Mouse (Mus musculus): ENCODE results near the gene Kctd4. TPM values are rescaled to one million over a fixed set of nuclear protein-coding genes. Genes with fewer than 3 reads are reported as not detected.

The Kctd4 gene
- polyA plus RNA-seq, 1 experiment from 2014 or later = 9.6 TPM

DNA sequence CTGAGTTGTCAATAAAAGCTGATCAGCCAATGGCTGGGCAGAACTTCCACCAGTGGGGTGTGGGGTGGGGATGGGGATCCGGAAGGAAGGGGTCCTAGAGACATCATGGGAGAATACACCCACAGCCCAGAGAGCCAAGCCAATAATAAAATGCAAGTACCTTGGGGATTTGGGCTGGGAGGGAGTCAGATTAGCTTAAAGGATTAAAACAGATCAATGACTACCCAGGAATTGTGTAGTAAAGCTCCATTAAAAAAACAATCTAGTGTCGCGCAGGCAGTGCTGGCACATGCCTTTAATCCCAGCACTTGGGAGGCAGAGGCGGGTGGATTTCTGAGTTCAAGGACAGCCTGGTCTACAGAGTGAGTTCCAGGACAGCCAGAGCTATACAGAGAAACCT lies 50.2 kb downstream of the Kctd4 start:
- Histone ChIP-seq H3K27me3 (replicated peaks; ENCODE audit: control insufficient read depth, insufficient read depth, low read length) (no peaks in the 10 kb centered on the region), H3K9me3 (ENCODE audit: control insufficient read depth, low read length) (no peaks in the 10 kb centered on the region), H3K27ac (ENCODE audit: low read length) (no peak overlapping the region), H3K4me1 (replicated peaks; ENCODE audit: control insufficient read depth, insufficient read depth, low read length) (peaks cover 12% of the 10 kb centered on the region), H3K9ac (replicated peaks; ENCODE audit: low read depth, low read length) (no peak overlapping the region), H3K36me3 (ENCODE audit: control insufficient read depth, insufficient read depth) (peaks cover 3% of the 10 kb centered on the region; the same call in 1 of the 2 replicates), H3K4me2 (ENCODE audit: low read length) (no peak overlapping the region), H3K4me3 (replicated peaks; ENCODE audit: low read length) (no peak overlapping the region)
- WGBS = 88% methylated on average over 4 of the region's 4 CpGs
- ATAC-seq = no peak

DNA sequence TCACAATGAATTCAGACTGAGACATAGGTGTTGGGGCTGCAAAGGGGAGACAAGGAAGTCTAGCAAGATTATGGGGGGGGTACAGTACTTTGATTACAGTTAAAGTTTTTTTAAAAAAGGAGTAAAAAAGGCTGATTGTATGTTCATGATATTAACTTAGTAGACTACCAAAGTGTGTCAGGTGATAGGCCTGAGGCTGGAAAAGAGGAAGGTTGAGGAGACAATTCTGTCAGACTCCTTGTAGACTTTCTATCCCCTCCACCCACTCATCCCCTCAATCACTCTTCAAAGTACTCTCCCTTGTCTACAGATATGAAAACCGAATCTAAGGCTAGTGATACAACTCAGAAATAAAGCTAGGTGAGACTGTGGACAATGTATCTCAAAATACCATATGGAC lies 53.4 kb downstream of the Kctd4 start:
- Histone ChIP-seq H3K9me3 (ENCODE audit: control insufficient read depth, low read length) (no peaks in the 10 kb centered on the region), H3K27me3 (replicated peaks; ENCODE audit: control insufficient read depth, insufficient read depth, low read length) (no peaks in the 10 kb centered on the region), H3K36me3 (ENCODE audit: control insufficient read depth, insufficient read depth) (peaks cover 3% of the 10 kb centered on the region; the same call in 1 of the 2 replicates), H3K4me3 (replicated peaks; ENCODE audit: low read length) (no peak overlapping the region), H3K4me2 (ENCODE audit: low read length) (no peak overlapping the region), H3K27ac (ENCODE audit: low read length) (no peak overlapping the region), H3K4me1 (replicated peaks; ENCODE audit: control insufficient read depth, insufficient read depth, low read length) (peaks cover 18% of the 10 kb centered on the region), H3K9ac (replicated peaks; ENCODE audit: low read depth, low read length) (no peak overlapping the region)
- 92% methylated on average over 1 of the region's 1 CpGs for WGBS
- no peak for ATAC-seq

GRCm38 (mm10) chr14:76009185-76009584 lies 54.4 kb downstream of the Kctd4 start:
- no peak for ATAC-seq
- Histone ChIP-seq H3K36me3 (ENCODE audit: control insufficient read depth, insufficient read depth) (peaks cover 3% of the 10 kb centered on the region; the same call in 1 of the 2 replicates), H3K27me3 (replicated peaks; ENCODE audit: control insufficient read depth, insufficient read depth, low read length) (no peaks in the 10 kb centered on the region), H3K4me1 (replicated peaks; ENCODE audit: control insufficient read depth, insufficient read depth, low read length) (peaks cover 18% of the 10 kb centered on the region), H3K9me3 (ENCODE audit: control insufficient read depth, low read length) (no peaks in the 10 kb centered on the region), H3K4me3 (replicated peaks; ENCODE audit: low read length) (no peak overlapping the region; the same call in 1 of the 2 replicates), H3K9ac (replicated peaks; ENCODE audit: low read depth, low read length) (no peak overlapping the region), H3K4me2 (ENCODE audit: low read length) (peak overlapping the region; percentile 76), H3K27ac (ENCODE audit: low read length) (no peak overlapping the region)
- 66% methylated on average over 5 of the region's 5 CpGs for WGBS

- WGBS = under 1% methylated on average over 67 of the region's 67 CpGs
- Histone ChIP-seq H3K27me3 (replicated peaks; ENCODE audit: control insufficient read depth, insufficient read depth, low read length) (no peaks in the 10 kb centered on the region), H3K36me3 (ENCODE audit: control insufficient read depth, insufficient read depth) (peaks cover 3% of the 10 kb centered on the region; the same call in 1 of the 2 replicates), H3K9ac (replicated peaks; ENCODE audit: low read depth, low read length) (peak within 1 kb of the TSS; percentile 64), H3K9me3 (ENCODE audit: control insufficient read depth, low read length) (no peaks in the 10 kb centered on the region), H3K4me3 (replicated peaks; ENCODE audit: low read length) (peak within 1 kb of the TSS; percentile 72), H3K4me2 (ENCODE audit: low read length) (peak within 1 kb of the TSS; percentile 76), H3K4me1 (replicated peaks; ENCODE audit: control insufficient read depth, insufficient read depth, low read length) (peaks cover 18% of the 10 kb centered on the region), H3K27ac (ENCODE audit: low read length) (peak within 1 kb of the TSS; percentile 49)
- ATAC-seq = peak; percentile 93
Observed at GRCm38 (mm10) chr14:76010102-76011061, 55.6 kb downstream of the Kctd4 start, which contains the start of gene Gtf2f2. Gene Gtf2f2 (minus strand): TSS chr14:76010865.

DNA sequence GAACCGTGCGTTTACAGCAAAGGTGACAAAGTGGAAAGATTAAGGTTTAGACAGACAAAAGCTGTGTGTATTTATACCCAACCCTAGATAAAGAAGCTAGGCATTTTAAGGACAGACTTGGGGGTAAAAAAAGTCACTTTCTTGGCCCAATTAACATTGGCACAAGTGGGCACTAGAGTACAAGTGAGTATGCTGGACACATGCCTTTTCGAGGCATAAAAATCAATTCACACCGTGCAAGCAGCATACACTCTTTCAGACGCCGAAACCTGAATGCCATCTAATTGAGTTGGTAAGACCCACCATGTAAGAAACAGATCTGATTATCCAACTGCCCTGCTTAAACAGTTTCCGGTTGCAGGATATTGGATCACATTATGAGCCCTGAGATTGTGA lies 56.3 kb downstream of the Kctd4 start:
- H3K27ac ChIP-seq (ENCODE audit: low read length) = 0 out of 2 replicates have a peak overlapping the region, but pooled peaks have one; percentile 29
- peak overlapping the region; percentile 76 for H3K4me2 ChIP-seq (ENCODE audit: low read length)
- no peaks in the 10 kb centered on the region for H3K9me3 ChIP-seq (ENCODE audit: control insufficient read depth, low read length)
- no peaks in the 10 kb centered on the region for H3K27me3 ChIP-seq (replicated peaks; ENCODE audit: control insufficient read depth, insufficient read depth, low read length)
- H3K4me3 ChIP-seq (replicated peaks; ENCODE audit: low read length) = peak overlapping the region; percentile 72
- ATAC-seq = peak; percentile 48
- peaks cover 3% of the 10 kb centered on the region; the same call in 1 of the 2 replicates for H3K36me3 ChIP-seq (ENCODE audit: control insufficient read depth, insufficient read depth)
- 26% methylated on average over 7 of the region's 7 CpGs for WGBS
- no peak overlapping the region; the same call in 1 of the 2 replicates for H3K9ac ChIP-seq (replicated peaks; ENCODE audit: low read depth, low read length)
- peaks cover 18% of the 10 kb centered on the region for H3K4me1 ChIP-seq (replicated peaks; ENCODE audit: control insufficient read depth, insufficient read depth, low read length)

GRCm38 (mm10) chr14:76014331-76014730 lies 59.5 kb downstream of the Kctd4 start:
- no peak overlapping the region for H3K4me3 ChIP-seq (replicated peaks; ENCODE audit: low read length)
- H3K4me1 ChIP-seq (replicated peaks; ENCODE audit: control insufficient read depth, insufficient read depth, low read length) = peaks cover 15% of the 10 kb centered on the region
- no peak overlapping the region for H3K27ac ChIP-seq (ENCODE audit: low read length)
- H3K9ac ChIP-seq (replicated peaks; ENCODE audit: low read depth, low read length) = no peak overlapping the region
- H3K27me3 ChIP-seq (replicated peaks; ENCODE audit: control insufficient read depth, insufficient read depth, low read length) = no peaks in the 10 kb centered on the region
- 28% methylated on average over 2 of the region's 2 CpGs for WGBS
- H3K9me3 ChIP-seq (ENCODE audit: control insufficient read depth, low read length) = peaks cover 2% of the 10 kb centered on the region; the same call in 1 of the 2 replicates
- H3K4me2 ChIP-seq (ENCODE audit: low read length) = no peak overlapping the region
- H3K36me3 ChIP-seq (ENCODE audit: control insufficient read depth, insufficient read depth) = no peaks in the 10 kb centered on the region
- ATAC-seq = no peak

Other genes with a start within 250 kb of the Kctd4 start
- gene Cog3, start 200.5 kb upstream of the Kctd4 start, polyA plus RNA-seq (2015; fragmentation: Nextera tagmentation; extraction: Ambion mirVana) = 24.1 and 24.7 TPM in 2 replicates
- gene Slc25a30, start 168.0 kb upstream of the Kctd4 start, polyA plus RNA-seq (2015; fragmentation: Nextera tagmentation; extraction: Ambion mirVana) = 9.3 and 10.0 TPM in 2 replicates
- gene Tpt1, start 109.9 kb upstream of the Kctd4 start, polyA plus RNA-seq (2015; fragmentation: Nextera tagmentation; extraction: Ambion mirVana) = 740 and 764 TPM in 2 replicates
- gene Gtf2f2, start 55.9 kb downstream of the Kctd4 start, polyA plus RNA-seq (2015; fragmentation: Nextera tagmentation; extraction: Ambion mirVana) = 49.6 and 52.5 TPM in 2 replicates
- gene Gpalpp1, start 155.8 kb downstream of the Kctd4 start, polyA plus RNA-seq (2015; fragmentation: Nextera tagmentation; extraction: Ambion mirVana) = 16.1 and 17.2 TPM in 2 replicates
- gene Nufip1, start 155.9 kb downstream of the Kctd4 start, polyA plus RNA-seq (2015; fragmentation: Nextera tagmentation; extraction: Ambion mirVana) = 15.4 and 16.5 TPM in 2 replicates